ENCODE assay signal across 25 mouse cellular contexts in genomic region chrX:59080427-59080826, GRCm38 (mm10).
"Had no signal": no experiment of that assay in that cellular context is flagged by ENCODE, and none has a peak within 500 bp of the region (broad histone marks: within the 10 kb centered on the region; RNA-seq: fewer than 3 reads in every experiment).

No protein-coding gene starts in this region.

- H3K4me3 ChIP-seq: heart, adult 2 months; heart, embryonic 13.5 days; heart, embryonic 15.5 days; hindbrain, embryonic 13.5 days; hindbrain, embryonic 15.5 days; layer of hippocampus, adult 2 months; left cerebral cortex, adult 2 months; limb, embryonic 10.5 days; limb, embryonic 12.5 days had no signal

- ATAC-seq: hindbrain, postnatal 0 days; intestine, embryonic 16.5 days had no signal

- H3K9ac ChIP-seq: heart, embryonic 13.5 days; heart, embryonic 15.5 days; hindbrain, embryonic 13.5 days; hindbrain, embryonic 15.5 days; limb, embryonic 12.5 days had no signal

- DNase-seq: gastrocnemius, postnatal 14 days; gastrocnemius, postnatal 36 days; heart, adult 11 months; heart, adult 2 months; heart, postnatal 14 days; heart, postnatal 36 days; kidney, adult 11 months; kidney, adult 2 months; kidney, adult 9 months; kidney, postnatal 10 days; kidney, postnatal 25 days; kidney, postnatal 4 days; liver had no signal

- H3K36me3 ChIP-seq: heart, embryonic 13.5 days; heart, embryonic 15.5 days; hindbrain, embryonic 13.5 days; hindbrain, embryonic 15.5 days; limb, embryonic 10.5 days; limb, embryonic 12.5 days had no signal

- H3K4me2 ChIP-seq: heart, embryonic 11.5 days; heart, embryonic 13.5 days; heart, embryonic 15.5 days; hindbrain, embryonic 13.5 days; hindbrain, embryonic 15.5 days; limb, embryonic 12.5 days; liver, embryonic 11.5 days had no signal

- H3K4me1 ChIP-seq: heart, embryonic 13.5 days; heart, embryonic 15.5 days; hindbrain, embryonic 13.5 days; hindbrain, embryonic 15.5 days; limb, embryonic 10.5 days; limb, embryonic 12.5 days had no signal

- H3K27ac ChIP-seq: heart, adult 2 months; heart, embryonic 13.5 days; heart, embryonic 15.5 days; hindbrain, embryonic 13.5 days; hindbrain, embryonic 15.5 days; hindbrain, postnatal 0 days; layer of hippocampus, adult 2 months; left cerebral cortex, adult 2 months; limb, embryonic 10.5 days; limb, embryonic 12.5 days had no signal

- H3K9me3 ChIP-seq: heart, embryonic 13.5 days; heart, embryonic 15.5 days; hindbrain, embryonic 13.5 days; hindbrain, embryonic 15.5 days; limb, embryonic 10.5 days; limb, embryonic 12.5 days had no signal

- H3K27me3 ChIP-seq: heart, embryonic 13.5 days; heart, embryonic 15.5 days; hindbrain, embryonic 13.5 days; hindbrain, embryonic 15.5 days; limb, embryonic 12.5 days had no signal
